Mouse (Mus musculus) megakaryocyte-erythroid progenitor cell, adult 5-6 weeks (primary cell): ENCODE results near the gene Cfp. TPM values are rescaled to one million over a fixed set of nuclear protein-coding genes. Genes with fewer than 3 reads are reported as not detected.

Experiments
- ATAC-seq: replicated peaks from 2 replicates; pipeline ENCODE4 v1.8.0; 2016; ENCODE audit warnings: mild to moderate bottlenecking, inconsistent platforms; ENCODE audit not compliant: severe bottlenecking, poor library complexity, low FRiP score, low TSS enrichment
- total RNA-seq, 2 experiments: library from RNA; stranded (forward) in 1 of 2; stranded (reverse) in 1 of 2; fragments of 200-1000, 215-1000 nt in 1 of 2; fragments of >200 nt in 1 of 2; fragmentation: Nextera tagmentation in 1 of 2; gene quantifications; 2 replicates each; pipeline ENCODE4 v1.2.3; 2014 to 2017

Cfp gene
- total RNA-seq (2014; fragmentation: Nextera tagmentation) (0.72 and 5.6 TPM in 2 replicates), total RNA-seq (2017) (1.8 and 4.2 TPM in 2 replicates)

DNA sequence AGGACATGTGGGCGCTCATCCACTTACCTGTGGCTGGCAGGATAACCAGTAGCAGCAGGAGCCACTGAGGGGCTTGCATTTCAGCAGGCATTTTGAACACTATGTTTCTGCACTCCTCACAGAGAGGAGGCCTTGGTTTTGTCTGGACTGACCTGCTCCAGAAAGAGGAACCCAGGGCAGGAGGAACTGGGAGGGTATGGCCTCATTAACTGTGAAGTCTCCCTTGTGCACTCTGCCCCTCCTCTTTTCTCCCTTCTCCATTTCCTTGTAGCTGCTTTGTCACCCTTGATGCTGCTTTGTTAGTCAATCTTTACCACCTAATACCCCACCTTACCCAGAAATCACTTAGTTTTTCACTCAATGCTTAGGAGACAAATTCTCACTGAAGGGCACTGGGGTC is at the start of gene Cfp:
Gene Cfp (minus strand): TSS at position 192 of the 400 bp plus-strand sequence.
- ATAC-seq: no peak

GRCm38 (mm10) chrX:20980901-20981300 is 49.5 kb upstream of the Cfp start:
- no peak for ATAC-seq

DNA sequence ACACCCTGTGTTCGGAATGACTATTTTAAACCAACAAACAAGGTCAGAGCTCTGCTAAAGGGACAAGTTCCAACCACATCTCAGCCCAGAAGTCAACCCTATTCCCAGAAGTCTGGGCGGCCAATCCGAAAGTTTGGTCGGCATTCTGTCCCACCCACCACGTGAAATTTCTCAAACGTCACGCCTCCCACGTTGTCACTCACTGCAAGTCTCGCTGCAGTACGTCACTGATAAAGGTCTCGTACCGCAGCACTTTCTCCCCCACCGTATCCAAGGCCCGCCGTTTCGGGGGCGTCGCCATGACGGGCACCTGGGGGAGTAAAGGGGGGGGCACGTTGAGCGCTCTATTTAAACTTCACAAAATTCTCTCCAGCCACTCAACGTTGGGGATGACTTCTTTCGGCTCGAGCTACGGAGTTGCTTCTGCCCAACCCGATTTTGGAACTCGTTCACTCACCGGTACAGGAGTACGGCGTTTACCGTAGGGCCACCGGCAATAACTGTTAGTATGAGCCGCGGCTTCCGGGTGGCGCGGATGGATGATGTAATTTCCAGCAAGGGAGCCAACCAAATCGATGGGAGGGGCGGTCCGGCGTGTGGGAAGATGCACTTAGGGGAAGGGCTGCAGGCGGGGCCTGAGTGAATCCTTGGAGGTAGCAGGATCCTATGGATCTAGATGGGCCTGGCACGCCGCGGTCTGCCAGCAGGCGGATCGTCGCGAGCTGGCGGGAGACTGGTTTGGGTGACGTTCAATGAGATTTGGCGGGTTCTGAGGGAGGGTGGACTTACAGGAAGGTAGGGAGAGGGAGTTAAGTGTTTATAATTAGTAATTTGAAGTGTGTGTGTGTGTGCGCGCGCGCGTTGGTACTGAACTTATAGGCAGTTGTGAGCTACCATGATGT is 30.4 kb upstream of the Cfp start, which contains the start of gene Uxt:
Gene Uxt (minus strand): TSS at position 541 of the 902 bp plus-strand sequence.
- ATAC-seq: peak; percentile 98

GRCm38 (mm10) chrX:20950191-20950880 is 19.0 kb upstream of the Cfp start, which contains the start of gene Elk1:
TSS of gene Elk1 (minus strand) at chrX:20950608.
- peak; percentile 99 for ATAC-seq

- no peak for ATAC-seq
Observed at GRCm38 (mm10) chrX:20946055-20946454, 14.7 kb upstream of the Cfp start.

DNA sequence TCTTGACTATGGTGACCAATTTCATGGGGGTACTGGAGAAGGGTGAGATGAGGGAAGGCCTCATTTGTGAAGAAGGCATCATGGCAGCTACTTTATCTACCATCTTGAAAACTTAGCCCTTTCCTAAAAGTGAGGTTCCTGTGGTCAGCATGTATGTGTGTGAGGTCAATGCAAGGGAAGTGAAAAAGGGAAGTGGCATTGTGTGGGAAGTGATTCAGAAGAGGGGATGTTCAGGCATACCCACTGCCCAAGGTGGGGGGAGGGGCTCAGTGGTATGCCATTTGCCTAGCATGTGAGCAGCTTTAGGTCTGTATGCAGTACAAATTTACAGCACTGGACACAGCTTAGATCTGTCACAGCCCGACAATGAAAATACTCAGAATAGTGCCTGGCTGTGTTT is 608 bp upstream of the Cfp start:
- ATAC-seq: no peak

DNA sequence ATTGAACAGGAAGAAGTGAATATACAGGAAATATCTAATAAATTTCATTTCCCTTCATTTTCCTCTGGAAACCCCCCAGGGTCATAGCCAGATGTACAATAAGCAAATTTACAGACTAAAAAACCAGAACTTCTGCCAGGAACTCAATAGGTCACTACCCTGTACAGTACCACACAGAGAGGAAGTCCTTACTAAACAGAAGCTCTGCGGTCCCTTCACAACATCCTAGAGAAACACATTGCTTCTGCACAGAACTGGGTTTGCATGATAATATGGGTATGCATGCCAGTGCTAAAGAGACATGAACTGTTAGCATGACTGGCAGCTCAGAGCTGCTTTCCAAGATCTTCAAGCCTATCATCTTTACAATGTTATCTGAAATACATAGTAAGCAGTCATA is 1.5 kb downstream of the Cfp start:
- no peak for ATAC-seq

DNA sequence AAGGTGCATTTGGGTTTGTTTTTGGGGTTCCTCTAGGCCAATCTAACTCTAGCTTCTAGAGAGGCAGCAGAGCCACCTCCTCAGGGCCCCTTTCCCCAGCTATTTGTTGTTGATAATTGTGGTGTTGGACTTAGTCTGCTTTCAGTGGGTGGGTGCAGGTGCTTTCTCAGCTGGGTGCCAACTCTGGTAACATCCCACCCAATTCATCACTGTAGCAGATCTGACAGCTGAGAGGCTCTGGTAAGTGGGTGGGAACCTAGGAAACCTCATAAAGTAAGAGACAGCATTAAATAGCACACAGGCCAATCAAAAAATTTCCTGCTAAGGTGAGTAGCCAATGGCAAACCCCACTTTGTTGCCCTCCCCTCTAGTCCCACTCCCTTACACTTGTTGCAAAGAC is 6.4 kb downstream of the Cfp start:
- ATAC-seq: no peak

DNA sequence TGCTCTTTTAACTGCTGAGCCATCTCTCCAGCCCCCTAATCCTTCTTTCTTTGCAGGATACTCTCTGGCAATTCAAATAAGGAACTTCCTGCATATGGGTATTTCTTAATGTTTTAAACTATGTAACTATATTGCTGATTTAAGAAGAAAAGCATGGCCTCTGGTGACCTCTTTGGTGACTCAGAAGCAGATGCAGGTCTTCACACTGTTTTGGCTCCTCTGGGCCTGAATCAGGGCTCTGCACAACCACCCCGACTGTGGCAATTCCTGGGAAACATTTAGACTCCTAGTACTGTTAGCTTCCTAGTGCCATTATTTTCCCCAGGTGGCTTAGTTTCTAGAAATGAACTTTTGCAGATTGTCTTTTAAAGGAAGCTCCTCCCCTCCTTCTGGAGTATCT is 7.8 kb downstream of the Cfp start:
- no peak for ATAC-seq

GRCm38 (mm10) chrX:20921366-20921765 is 10.0 kb downstream of the Cfp start:
- no peak for ATAC-seq

DNA sequence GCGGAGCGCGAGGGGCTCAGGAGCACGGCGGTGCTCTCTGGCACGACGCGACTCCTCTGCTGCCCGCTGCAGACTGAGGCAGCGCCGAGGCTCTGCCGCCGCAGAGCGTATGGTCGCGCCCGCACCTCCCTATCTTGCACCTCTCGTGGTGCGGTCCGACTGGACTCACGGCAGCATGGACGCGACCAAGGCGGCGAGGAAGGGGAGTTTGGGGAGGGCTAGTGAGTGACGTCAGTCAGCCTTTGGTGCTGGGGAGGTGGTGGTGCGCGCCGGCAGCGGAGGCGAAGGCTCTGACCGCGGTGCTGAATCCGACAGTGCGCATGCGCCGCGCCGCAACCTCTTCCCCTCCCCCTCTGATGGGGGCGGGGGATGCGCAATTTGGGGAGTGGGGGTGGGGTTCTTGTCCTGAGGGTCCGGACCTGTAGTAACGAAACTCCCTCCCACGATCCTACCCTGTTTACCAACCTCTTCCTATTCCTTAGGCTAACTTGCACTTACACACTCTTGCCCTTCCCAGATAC is 10.5 kb downstream of the Cfp start, which contains the start of gene Syn1:
Gene Syn1 (minus strand): TSS at position 161 of the 521 bp plus-strand sequence.
- peak; percentile 93 for ATAC-seq

- no peak for ATAC-seq
Observed at GRCm38 (mm10) chrX:20920249-20920843, 11.0 kb downstream of the Cfp start.

GRCm38 (mm10) chrX:20915075-20915474 is 16.3 kb downstream of the Cfp start:
- ATAC-seq: no peak

- no peak for ATAC-seq
Observed at GRCm38 (mm10) chrX:20913726-20914125, 17.6 kb downstream of the Cfp start.

- ATAC-seq: peak; percentile 70; the same call in 1 of the 2 replicates
Observed at GRCm38 (mm10) chrX:20910074-20910473, 21.3 kb downstream of the Cfp start.

Other genes with a start within 250 kb of the Cfp start
- gene Cdk16, start 243.6 kb downstream of the Cfp start, total RNA-seq (2014; fragmentation: Nextera tagmentation): 82.1 and 92.3 TPM in 2 replicates
- 18.3 and 22.2 TPM in 2 replicates for gene Cdk16, start 243.6 kb downstream of the Cfp start, total RNA-seq (2017)
- gene Usp11, start 227.6 kb downstream of the Cfp start, total RNA-seq (2014; fragmentation: Nextera tagmentation): 32.0 and 35.7 TPM in 2 replicates
- gene Usp11, start 227.6 kb downstream of the Cfp start, total RNA-seq (2017): 24.4 and 26.5 TPM in 2 replicates
- gene Araf, start 133.7 kb downstream of the Cfp start, total RNA-seq (2014; fragmentation: Nextera tagmentation): 101 and 125 TPM in 2 replicates
- 33.5 and 40.7 TPM in 2 replicates for gene Araf, start 133.7 kb downstream of the Cfp start, total RNA-seq (2017)
- gene Timp1, start 61.4 kb downstream of the Cfp start, total RNA-seq (2014; fragmentation: Nextera tagmentation): not detected in 2 replicates
- not detected in 2 replicates for gene Timp1, start 61.4 kb downstream of the Cfp start, total RNA-seq (2017)
- not detected in 2 replicates for gene Syn1, start 10.6 kb downstream of the Cfp start, total RNA-seq (2014; fragmentation: Nextera tagmentation)
- gene Syn1, start 10.6 kb downstream of the Cfp start, total RNA-seq (2017): 0.46 TPM in 1 of 2 replicates, not detected in the other
- gene Elk1, start 19.1 kb upstream of the Cfp start, total RNA-seq (2014; fragmentation: Nextera tagmentation): 5.3 and 9.8 TPM in 2 replicates
- 2.1 and 2.2 TPM in 2 replicates for gene Elk1, start 19.1 kb upstream of the Cfp start, total RNA-seq (2017)
- 45.3 and 61.1 TPM in 2 replicates for gene Uxt, start 30.5 kb upstream of the Cfp start, total RNA-seq (2014; fragmentation: Nextera tagmentation)
- 30.0 and 42.4 TPM in 2 replicates for gene Uxt, start 30.5 kb upstream of the Cfp start, total RNA-seq (2017)
- gene Zfp182, start 130.8 kb upstream of the Cfp start, total RNA-seq (2014; fragmentation: Nextera tagmentation): 15.7 and 19.1 TPM in 2 replicates
- 11.2 and 15.5 TPM in 2 replicates for gene Zfp182, start 130.8 kb upstream of the Cfp start, total RNA-seq (2017)
- gene Spaca5, start 136.9 kb upstream of the Cfp start, total RNA-seq (2014; fragmentation: Nextera tagmentation): not detected in 2 replicates
- not detected in 2 replicates for gene Spaca5, start 136.9 kb upstream of the Cfp start, total RNA-seq (2017)
- 0.07 TPM in 1 of 2 replicates, not detected in the other for gene Zfp300, start 158.0 kb upstream of the Cfp start, total RNA-seq (2014; fragmentation: Nextera tagmentation)
- gene Zfp300, start 158.0 kb upstream of the Cfp start, total RNA-seq (2017): 0.19 TPM in 1 of 2 replicates, not detected in the other
- not detected in 2 replicates for gene Ssxa1, start 184.3 kb upstream of the Cfp start, total RNA-seq (2014; fragmentation: Nextera tagmentation)
- gene Ssxa1, start 184.3 kb upstream of the Cfp start, total RNA-seq (2017): not detected in 2 replicates
- not detected in 2 replicates for gene Gm21876, start 244.1 kb upstream of the Cfp start, total RNA-seq (2014; fragmentation: Nextera tagmentation)
- not detected in 2 replicates for gene Gm21876, start 244.1 kb upstream of the Cfp start, total RNA-seq (2017)